Mouse (Mus musculus): ENCODE measurements around the gene Gadl1. TPM values are rescaled to one million over a fixed set of nuclear protein-coding genes. Genes with fewer than 3 reads are reported as not detected.

Gene Gadl1
- not detected in 2 replicates for polyA plus RNA-seq (2012; ENCODE audit: low replicate concordance)

GRCm38 (mm10) chr9:115909155-115909554 is at the start of gene Gadl1:
Gadl1 (plus strand) TSS chr9:115909455.

